Mouse (Mus musculus): ENCODE results near the gene Zfp280d.
"Not testable (repeated sequence)": the region's sequence is repeated elsewhere in the genome, so short reads cannot be mapped to it uniquely, and the experiment has no call there.

Gene Zfp280d

DNA sequence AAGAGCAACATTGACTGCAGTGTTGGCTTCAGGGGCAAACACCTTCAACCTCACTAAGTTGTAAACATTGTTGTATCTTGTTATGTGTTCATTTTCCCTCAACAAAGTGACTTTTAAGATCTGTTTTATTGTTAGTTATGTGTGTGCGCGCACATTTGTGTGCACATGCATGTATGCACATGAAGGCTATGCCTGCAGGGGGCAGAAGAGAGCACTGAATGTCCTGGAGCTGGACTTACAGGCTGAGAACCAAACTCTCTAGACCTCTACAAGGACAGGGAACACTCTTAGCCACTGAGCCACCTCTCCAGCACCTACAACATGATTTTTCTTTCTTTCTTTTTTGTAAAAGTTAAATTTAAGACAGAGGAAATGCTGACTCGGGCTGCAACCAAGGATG lies 99.4 kb downstream of the Zfp280d start:
- no peak for DNase-seq (ENCODE audit: low read depth, low spot score)

DNA sequence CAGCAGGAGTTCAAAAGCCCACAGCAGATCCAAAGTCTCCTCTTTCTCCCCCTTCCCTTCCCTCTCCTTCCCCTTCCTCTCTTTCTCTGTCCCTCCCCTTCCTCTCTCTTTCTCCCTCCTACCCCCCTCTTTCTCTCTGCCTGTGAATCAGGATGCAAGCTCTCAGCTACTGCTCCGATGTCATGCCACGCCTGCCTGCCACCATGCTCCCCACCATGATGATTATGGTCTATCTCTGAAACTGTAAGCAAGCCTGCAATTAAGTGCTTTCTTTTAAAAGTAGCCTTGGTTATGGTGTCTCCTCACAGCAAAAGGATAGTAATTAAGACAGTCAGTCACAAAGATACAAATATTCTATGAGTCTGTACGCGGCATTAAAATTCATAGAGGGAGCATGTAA lies 100.3 kb downstream of the Zfp280d start:
- no peak for DNase-seq (ENCODE audit: low read depth, low spot score)

GRCm38 (mm10) chr9:72375639-72376038 lies 101.0 kb downstream of the Zfp280d start:
- no peak for DNase-seq (ENCODE audit: low read depth, low spot score)

DNA sequence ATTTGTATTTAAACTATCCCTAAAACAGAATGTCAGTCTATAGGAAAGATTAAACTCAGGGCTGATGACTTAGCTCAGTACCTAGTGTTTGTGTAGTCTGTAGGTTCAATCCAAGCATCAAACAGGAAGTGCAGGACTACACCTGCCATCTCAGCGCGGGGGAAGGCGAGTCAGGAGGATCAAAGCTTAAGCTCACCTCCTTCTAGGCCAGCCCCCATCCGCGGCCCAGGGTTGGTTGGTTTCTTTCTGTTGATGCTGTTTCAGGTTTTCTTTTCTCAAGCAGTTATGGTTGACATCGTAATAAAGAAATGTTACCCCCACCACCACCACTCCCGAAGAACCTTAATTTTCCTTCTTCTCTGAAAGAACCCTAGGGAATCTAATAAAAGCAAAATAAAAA lies 111.1 kb downstream of the Zfp280d start:
- DNase-seq (ENCODE audit: low read depth, low spot score): no peak

GRCm38 (mm10) chr9:72388934-72389333 lies 114.3 kb downstream of the Zfp280d start:
- no peak for DNase-seq (ENCODE audit: low read depth, low spot score)

DNA sequence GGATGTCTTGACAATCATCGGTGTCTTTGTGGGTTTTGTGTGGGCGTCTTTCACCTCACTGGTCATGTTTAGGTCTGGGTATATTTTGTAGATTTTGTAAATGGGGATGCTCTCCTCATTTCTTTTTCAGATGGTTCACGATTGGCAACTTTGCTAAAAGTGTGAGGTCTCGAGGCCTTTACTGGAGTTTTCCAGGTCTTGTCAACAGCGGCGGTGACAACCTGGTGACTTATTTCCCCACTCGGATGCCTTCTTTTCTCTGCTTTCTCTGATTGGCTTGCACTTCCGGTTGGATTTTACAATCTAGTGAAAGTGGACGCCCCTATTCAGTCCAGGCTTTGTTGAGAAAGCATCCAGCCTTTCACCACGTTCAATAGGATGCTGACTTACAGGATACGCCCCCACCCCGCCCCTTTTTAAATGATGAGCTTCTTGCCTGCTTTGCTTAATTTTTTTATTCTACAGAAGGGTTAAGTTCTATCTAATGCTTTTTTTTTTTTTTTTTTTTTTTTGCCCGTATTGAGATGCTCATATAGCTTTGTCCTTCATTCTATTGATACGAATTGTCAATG lies 114.9 kb downstream of the Zfp280d start:
- DNase-seq (ENCODE audit: low read depth, low spot score): no peak

- DNase-seq (ENCODE audit: low read depth, low spot score): no peak
Measured at GRCm38 (mm10) chr9:72390321-72391077, 115.8 kb downstream of the Zfp280d start.

DNA sequence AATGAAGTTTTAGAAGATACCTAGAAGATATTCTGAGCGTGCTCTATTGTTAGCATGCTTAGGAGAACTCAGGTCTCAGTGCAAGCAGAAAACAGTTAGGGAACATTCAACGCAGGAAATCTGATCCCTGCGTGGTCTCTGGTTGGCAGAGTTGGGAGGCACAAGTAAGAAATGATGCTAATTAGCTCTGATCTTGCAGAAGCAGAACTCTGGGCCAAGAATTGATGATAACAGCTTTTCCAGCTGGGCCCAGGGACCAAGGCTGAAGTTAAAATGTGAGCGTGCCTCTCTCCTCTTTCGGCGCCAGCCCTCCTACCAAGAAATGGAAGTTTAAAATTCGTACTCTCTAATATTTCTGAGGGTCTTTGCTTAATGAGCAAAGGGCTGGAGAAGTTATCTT lies 118.0 kb downstream of the Zfp280d start:
- no peak for DNase-seq (ENCODE audit: low read depth, low spot score)

GRCm38 (mm10) chr9:72393238-72393637 lies 118.6 kb downstream of the Zfp280d start:
- DNase-seq (ENCODE audit: low read depth, low spot score): no peak

DNA sequence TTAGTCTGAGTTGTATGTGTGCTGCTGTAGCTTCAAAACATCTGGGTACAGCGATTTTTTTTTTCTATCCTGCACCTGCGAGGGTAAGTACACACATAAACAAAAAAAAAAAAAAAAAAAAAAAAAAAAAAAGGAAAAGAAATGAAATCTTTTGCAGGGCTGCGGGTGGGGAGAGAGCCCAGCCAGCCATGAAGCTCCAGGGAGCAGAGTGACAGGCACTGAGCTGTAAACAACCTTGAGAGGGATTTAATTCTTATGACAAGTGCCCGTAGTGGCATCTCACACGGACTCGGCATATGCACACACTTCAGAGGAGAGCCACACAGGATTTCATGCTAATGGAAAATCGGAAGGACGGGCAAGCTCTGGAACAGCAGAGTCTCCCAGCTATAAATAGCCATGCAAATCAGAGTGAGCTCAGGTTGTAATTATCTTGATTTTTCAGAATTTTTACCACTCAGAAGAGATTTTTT lies 119.2 kb downstream of the Zfp280d start:
- DNase-seq (ENCODE audit: low read depth, low spot score): no peak

DNA sequence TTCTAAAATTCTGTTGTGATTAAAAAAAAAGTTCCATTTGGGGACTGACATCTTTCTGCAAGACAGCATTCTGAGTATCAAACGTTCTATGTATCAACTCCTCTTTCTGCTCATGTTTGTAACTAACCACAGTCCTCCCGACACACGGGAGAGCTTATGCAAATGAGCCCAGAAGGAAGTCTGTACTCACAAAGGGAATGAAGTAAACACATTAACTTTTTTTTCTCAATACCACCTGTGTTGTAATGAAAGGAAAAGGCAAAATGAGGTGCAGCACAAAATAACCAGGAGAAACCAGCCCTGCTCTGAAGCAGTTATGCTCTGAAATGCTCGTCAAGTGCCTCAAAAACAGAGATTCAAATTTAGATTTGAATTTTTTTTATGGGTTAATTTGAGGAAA lies 125.5 kb downstream of the Zfp280d start:
- DNase-seq (ENCODE audit: low read depth, low spot score): no peak

DNA sequence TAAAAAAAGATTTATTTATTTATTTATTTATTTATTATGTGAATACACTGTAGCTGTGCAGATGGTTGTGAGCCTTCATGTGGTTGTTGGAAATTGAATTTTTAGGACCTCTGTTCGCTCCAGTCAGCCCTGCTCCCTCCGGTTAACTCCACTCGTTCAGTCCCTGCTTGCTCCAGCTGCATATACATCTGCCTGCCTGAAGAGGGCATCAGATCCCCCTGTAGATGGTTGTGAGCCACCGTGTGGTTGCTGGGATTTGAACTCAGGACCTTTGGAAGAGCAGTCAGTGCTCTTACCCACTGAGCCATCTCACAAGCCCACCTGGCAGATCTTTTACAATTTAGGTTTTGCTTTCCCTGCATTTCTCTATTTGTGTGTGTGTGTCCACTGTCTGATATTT lies 127.1 kb downstream of the Zfp280d start:
- not testable (repeated sequence) for DNase-seq (ENCODE audit: low read depth, low spot score)

GRCm38 (mm10) chr9:72403421-72403820 lies 128.8 kb downstream of the Zfp280d start:
- no peak for DNase-seq (ENCODE audit: low read depth, low spot score)

DNA sequence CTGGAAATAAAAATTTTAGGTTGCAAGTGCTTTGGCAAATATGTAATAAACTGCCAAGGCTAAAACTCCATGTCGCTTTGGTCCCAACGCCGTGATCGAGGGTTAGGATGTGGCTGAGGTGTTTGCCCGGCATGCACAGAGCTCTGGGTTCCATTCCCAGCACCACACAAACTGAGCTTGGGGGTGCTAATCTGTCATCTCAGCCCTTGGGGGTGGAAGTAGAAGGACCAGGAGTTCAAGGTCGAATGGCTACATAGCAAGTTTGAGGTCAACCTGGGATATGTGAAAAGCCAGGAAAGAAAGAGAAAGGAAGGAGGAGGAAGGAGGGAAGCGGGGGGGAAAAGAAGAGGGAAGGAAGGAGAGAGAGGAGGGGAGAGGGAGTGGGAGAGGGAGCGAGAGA lies 129.8 kb downstream of the Zfp280d start:
- no peak for DNase-seq (ENCODE audit: low read depth, low spot score)

GRCm38 (mm10) chr9:72404934-72405333 lies 130.3 kb downstream of the Zfp280d start:
- no peak for DNase-seq (ENCODE audit: low read depth, low spot score)

DNA sequence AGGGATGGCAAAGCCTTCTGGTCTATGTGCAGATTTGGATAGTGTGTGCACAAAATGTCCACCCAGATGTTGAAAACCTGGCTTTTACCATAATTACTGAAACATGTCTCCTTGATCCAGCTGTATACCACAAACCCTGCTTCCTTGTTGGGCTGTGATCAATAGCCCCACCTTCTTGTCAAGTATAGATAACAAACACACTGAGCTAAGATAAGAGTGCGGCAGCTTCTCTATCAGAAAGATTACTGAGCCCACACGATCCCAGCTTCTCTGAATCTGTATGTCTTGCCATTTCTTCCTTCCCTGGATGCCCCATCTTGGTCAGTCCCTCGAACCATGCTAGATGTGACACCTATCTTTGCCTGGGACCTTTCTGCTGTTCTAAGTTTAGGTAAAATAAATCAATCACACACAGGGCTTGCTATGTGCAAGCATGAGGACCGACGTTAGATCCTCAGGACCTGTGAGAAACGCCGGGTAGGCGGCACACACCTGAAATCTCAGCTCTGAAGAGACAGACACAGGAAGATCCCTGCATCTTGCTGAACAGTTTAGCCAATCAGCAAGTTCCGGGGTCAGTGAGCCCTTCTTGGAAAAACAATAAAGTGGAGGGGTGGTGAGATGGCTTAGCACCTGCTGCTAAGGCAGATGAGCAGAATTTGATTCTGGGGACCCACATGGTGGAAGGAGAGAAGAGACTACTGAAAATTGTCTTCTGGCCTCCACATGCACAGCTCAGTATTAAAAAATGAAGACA lies 131.4 kb downstream of the Zfp280d start:
- DNase-seq (ENCODE audit: low read depth, low spot score): no peak

- DNase-seq (ENCODE audit: low read depth, low spot score): peak; percentile 79
Measured at GRCm38 (mm10) chr9:72408131-72408586, 133.5 kb downstream of the Zfp280d start.

DNA sequence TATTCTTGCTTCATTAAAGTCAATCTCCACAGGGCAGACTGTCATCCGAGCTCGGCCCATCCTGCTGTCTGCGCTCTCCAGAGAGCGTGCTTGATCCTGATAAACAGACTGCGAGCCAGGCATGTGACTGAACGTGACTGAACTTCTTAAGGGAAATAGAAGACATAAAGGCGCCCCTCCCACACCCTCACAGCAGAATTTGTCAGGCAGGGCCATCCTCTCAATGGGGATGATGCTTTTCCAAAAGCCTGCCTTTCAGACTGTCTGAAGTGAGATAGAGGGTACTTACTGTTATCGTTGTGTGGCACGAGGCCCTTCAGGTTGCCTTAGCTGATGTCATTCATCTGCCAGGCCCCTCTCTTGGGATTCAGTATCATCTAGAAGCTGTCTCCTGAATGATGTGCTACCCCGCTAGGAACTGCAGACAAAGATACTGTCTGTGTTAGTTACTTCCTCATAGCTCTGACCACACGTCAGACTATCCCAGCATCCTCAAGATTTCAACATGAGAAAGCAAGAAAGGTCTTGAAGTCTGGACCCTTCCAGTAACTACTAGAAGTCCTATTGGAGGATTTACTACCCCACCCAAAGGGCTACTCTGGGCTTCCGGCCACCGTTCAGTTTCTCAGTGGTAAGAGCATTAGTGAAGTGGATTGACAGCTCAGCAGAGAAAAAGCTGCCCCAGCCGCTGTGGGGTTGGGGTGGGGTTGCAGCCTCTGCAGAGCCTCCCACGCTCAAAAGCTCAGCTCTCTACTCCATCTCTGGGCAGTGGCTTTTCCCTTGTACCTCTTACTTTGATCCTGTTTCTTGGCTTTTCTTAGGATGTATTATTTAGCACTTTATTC lies 134.9 kb downstream of the Zfp280d start:
- peak; percentile 65 for DNase-seq (ENCODE audit: low read depth, low spot score)

DNA sequence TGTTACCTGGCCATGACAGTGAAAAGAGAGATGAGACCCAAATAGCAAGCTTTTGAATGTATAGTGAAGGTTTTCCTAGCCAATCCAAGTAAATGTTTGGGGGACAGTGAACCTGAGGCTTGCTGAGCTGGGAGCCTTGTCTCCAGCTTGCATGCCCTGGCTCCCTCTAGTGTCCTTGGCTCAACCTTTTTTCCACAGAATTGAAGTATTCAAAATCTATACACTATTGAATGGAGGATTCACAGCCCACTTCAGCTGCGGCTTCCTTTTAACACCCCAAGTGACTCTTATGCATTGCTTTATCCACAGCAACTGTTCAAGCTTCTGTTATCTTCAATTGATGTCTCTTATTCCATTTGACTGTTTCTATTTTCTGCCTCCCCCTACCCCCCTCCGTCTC lies 137.1 kb downstream of the Zfp280d start:
- no peak for DNase-seq (ENCODE audit: low read depth, low spot score)

All from retina, adult 2 months (tissue).